Mouse (Mus musculus) bone marrow macrophage, adult 2 months (primary cell): Measurements from ENCODE around the gene Rasa4.

Experiments used
- CTCF ChIP-seq: IDR thresholded peaks from 2 replicates; pipeline ENCODE4 v1.5.1; 2012; ENCODE audit warnings: low read depth, mild to moderate bottlenecking, low read length, moderate library complexity
- POLR2A ChIP-seq: IDR thresholded peaks from 2 replicates; pipeline ENCODE4 v1.6.1; 2012; ENCODE audit warnings: mild to moderate bottlenecking, low read depth, low read length, borderline replicate concordance

- TF ChIP-seq CTCF (no peak), POLR2A (no peak)
These were observed 42.0 kb upstream of the Rasa4 start for GRCm38 (mm10) chr5:136041666-136042065.
